19 mouse cellular contexts compared by ENCODE assay signal in genomic region chr2:29926542-29926941, GRCm38 (mm10). TPM values are rescaled to one million over a fixed set of nuclear protein-coding genes. Genes with fewer than 3 reads are reported as not detected.
A peak's percentile ranks its signal among the peaks of the same experiment; 100 is the strongest.
DNase-seq lines count a peak whose midpoint lies in the region; TF ChIP-seq lines count a peak whose summit lies in the region.
"Had no signal": no experiment of that assay in that cellular context is flagged by ENCODE, and none has a peak within 500 bp of the region (broad histone marks: within the 10 kb centered on the region; RNA-seq: fewer than 3 reads in every experiment).

No protein-coding gene starts in this region.

- no peak for TF ChIP-seq RAD21 in MEL (IDR thresholded peaks at IDR 0.05; ENCODE audit: low read depth, low read length)

- peak; percentile 82 for DNase-seq in heart, adult 11 months
- DNase-seq in heart, postnatal 14 days = no peak
- peak; percentile 20 for DNase-seq in MEL (ENCODE audit: low read depth, low spot score)
- DNase-seq in kidney, adult 9 months = peak; percentile 93
- DNase-seq in kidney, postnatal 25 days = peak; percentile 76 to 93
- DNase-seq in gastrocnemius, postnatal 36 days = no peak
- DNase-seq in adrenal gland, adult 2 months = no peak
- DNase-seq: adrenal gland, postnatal 25 days; B cell, adult 2 months; cerebellum, adult 18-20 months; cerebellum, adult 9-11 months; cerebellum, postnatal 36 days; gastrocnemius, postnatal 10 days; heart, postnatal 4 days had no signal

- TF ChIP-seq EP300 in MEL (IDR thresholded peaks at IDR 0.05; ENCODE audit: low read depth in 1 of 2, low read length in 2 of 2) = no peak

- no peaks in the 10 kb centered on the region for H3K9me3 ChIP-seq in MEL (replicated peaks; ENCODE audit: insufficient read depth, low read length)
- H3K9me3 ChIP-seq: embryonic facial prominence, embryonic 10.5 days; heart, embryonic 13.5 days; hindbrain, embryonic 12.5 days had no signal

- no peaks in the 10 kb centered on the region for H3K27me3 ChIP-seq in MEL (ENCODE audit: control insufficient read depth in 1 of 2, insufficient read depth in 2 of 2, low read length in 2 of 2)
- H3K27me3 ChIP-seq: heart, embryonic 13.5 days; hindbrain, embryonic 12.5 days; Patski had no signal

- no peak overlapping the region for H3K4me3 ChIP-seq in MEL (ENCODE audit: control insufficient read depth in 1 of 2, insufficient read depth in 1 of 2, low read depth in 2 of 2, low read length in 2 of 2)
- H3K4me3 ChIP-seq: embryonic facial prominence, embryonic 10.5 days; erythroblast, embryonic 14.5 days; heart, embryonic 13.5 days; hindbrain, embryonic 12.5 days had no signal

- TF ChIP-seq POLR2A in MEL (IDR thresholded peaks at IDR 0.05; ENCODE audit: control insufficient read depth in 1 of 2, insufficient read depth in 1 of 2, low read depth in 1 of 2, low read length in 2 of 2, poor library complexity in 1 of 2) = no peak

- H3K9ac ChIP-seq in MEL (ENCODE audit: control insufficient read depth, low read depth, low read length, poor library complexity, severe bottlenecking) = no peak overlapping the region
- H3K9ac ChIP-seq: heart, embryonic 13.5 days; hindbrain, embryonic 12.5 days had no signal

- H3K79me2 ChIP-seq in MEL (ENCODE audit: control insufficient read depth, insufficient read depth, low read length, poor library complexity) = no peaks in the 10 kb centered on the region

- intact Hi-C loops in heart, postnatal 14 days (cut with DNase I) = no loop called here
- intact Hi-C loops in gastrocnemius, postnatal 36 days (cut with DNase I) = no loop called here

- no peak overlapping the region for H3K27ac ChIP-seq in MEL (ENCODE audit: control insufficient read depth, low read depth, low read length)
- H3K27ac ChIP-seq: embryonic facial prominence, embryonic 10.5 days; heart, embryonic 13.5 days; hindbrain, embryonic 12.5 days had no signal

- H3K4me1 ChIP-seq in MEL (ENCODE audit: control insufficient read depth in 1 of 2, insufficient read depth in 2 of 2, low read length in 2 of 2) = no peaks in the 10 kb centered on the region
- H3K4me1 ChIP-seq: embryonic facial prominence, embryonic 10.5 days; hindbrain, embryonic 12.5 days had no signal

- TF ChIP-seq CTCF in MEL (IDR thresholded peaks at IDR 0.05 in 2 of 3, conservative IDR thresholded peaks at IDR 0.05 in 1 of 3; ENCODE audit: control insufficient read depth in 1 of 3, insufficient read depth in 1 of 3, low read depth in 2 of 3, low read length in 3 of 3, poor library complexity in 1 of 3, severe bottlenecking in 1 of 3) = no peak

- peaks cover 0 to 19% of the 10 kb centered on the region in 2 experiments; a peak in 2 of 4 replicates for H3K36me3 ChIP-seq in MEL (ENCODE audit: control insufficient read depth in 1 of 2, insufficient read depth in 2 of 2, low read length in 2 of 2)

TF ChIP-seq in MEL, 35 proteins besides CTCF, POLR2A, EP300 and RAD21:
- TF ChIP-seq TAL1 (IDR thresholded peaks at IDR 0.05; ENCODE audit: low read length) = no peak
- no peak for TF ChIP-seq SMC3 (IDR thresholded peaks at IDR 0.05; ENCODE audit: low read depth, low read length)
- no peak for TF ChIP-seq SIN3A (IDR thresholded peaks at IDR 0.05; ENCODE audit: low read length)
- no peak for TF ChIP-seq GATA1 (IDR thresholded peaks at IDR 0.05; ENCODE audit: low read depth, low read length)
- no peak for TF ChIP-seq UBTF (IDR thresholded peaks at IDR 0.05; ENCODE audit: borderline replicate concordance, insufficient read depth, low read depth, low read length)
- TF ChIP-seq MAFK (IDR thresholded peaks at IDR 0.05; ENCODE audit: borderline replicate concordance, low read depth, low read length) = no peak
- TF ChIP-seq USF2 (IDR thresholded peaks at IDR 0.05; ENCODE audit: borderline replicate concordance in 1 of 2, insufficient read depth in 1 of 2, low read depth in 1 of 2, low read length in 2 of 2) = no peak
- TF ChIP-seq ETS1 (IDR thresholded peaks at IDR 0.05; ENCODE audit: low read depth, low read length) = no peak
- TF ChIP-seq MXI1 (IDR thresholded peaks at IDR 0.05; ENCODE audit: low read depth, low read length) = no peak
- TF ChIP-seq RCOR1 (IDR thresholded peaks at IDR 0.05; ENCODE audit: low read depth, low read length) = no peak
- no peak for TF ChIP-seq ELF1 (IDR thresholded peaks at IDR 0.05; ENCODE audit: low read depth, low read length)
- TF ChIP-seq HCFC1 (IDR thresholded peaks at IDR 0.05; ENCODE audit: low read depth, low read length) = no peak
- TF ChIP-seq TBP (IDR thresholded peaks at IDR 0.05; ENCODE audit: low read depth, low read length) = no peak
- no peak for TF ChIP-seq MEF2A (IDR thresholded peaks at IDR 0.05; ENCODE audit: extremely low read depth, insufficient replicate concordance, low read depth, low read length, poor library complexity, severe bottlenecking)
- TF ChIP-seq MYC (IDR thresholded peaks at IDR 0.05; ENCODE audit: low read depth, low read length) = no peak
- no peak for TF ChIP-seq MAX (IDR thresholded peaks at IDR 0.05; ENCODE audit: low read length)
- no peak for TF ChIP-seq ZNF384 (IDR thresholded peaks at IDR 0.05; ENCODE audit: low read depth, low read length)
- no peak for TF ChIP-seq ZMIZ1 (IDR thresholded peaks at IDR 0.05; ENCODE audit: low read depth, low read length)
- no peak for TF ChIP-seq JUND (IDR thresholded peaks at IDR 0.05; ENCODE audit: low read depth, low read length)
- no peak for TF ChIP-seq KAT2A (conservative IDR thresholded peaks at IDR 0.05; ENCODE audit: low read depth, low read length)

RNA-seq across cellular contexts. Expression of gene Gle1, which starts 8.7 kb away (rescaled TPM):
- total RNA-seq in heart, postnatal 14 days (2021) = 10 to 100 TPM; 25.1 to 25.2 TPM
- 41.9 and 46.1 TPM in 2 replicates for total RNA-seq in MEL (2012; rRNA removed)
- 10 to 100 TPM in 1 of 2 experiments, not detected in 1; 77.0 TPM for polyA plus RNA-seq in MEL (2012; ENCODE audit: insufficient read depth in 1 of 2, insufficient read length in 2 of 2, low read depth in 1 of 2, low replicate concordance in 2 of 2, missing spikeins in 1 of 2)
- 10 to 100 TPM; 20.6 to 21.7 TPM for total RNA-seq in gastrocnemius, postnatal 36 days (2021)
- total RNA-seq in adrenal gland, adult 2 months (2021) = 10 to 100 TPM; 33.0 to 33.5 TPM
- 9.5 and 12.2 TPM in 2 replicates for polyA plus RNA-seq in adrenal gland, adult 2 months (2012; rRNA removed)

RNA-seq across cellular contexts. Expression of gene Odf2, which starts 37.5 kb away (rescaled TPM):
- total RNA-seq in heart, postnatal 14 days (2021) = 10 to 100 TPM; 24.5 to 29.1 TPM
- total RNA-seq in MEL (2012; rRNA removed) = 49.0 and 49.3 TPM in 2 replicates
- polyA plus RNA-seq in MEL (2012; ENCODE audit: insufficient read depth in 1 of 2, insufficient read length in 2 of 2, low read depth in 1 of 2, low replicate concordance in 2 of 2, missing spikeins in 1 of 2) = 10 to 100 TPM in 1 of 2 experiments, not detected in 1; 82.8 TPM
- total RNA-seq in gastrocnemius, postnatal 36 days (2021) = 10 to 100 TPM; 10.2 to 11.1 TPM
- total RNA-seq in adrenal gland, adult 2 months (2021) = 10 to 100 TPM; 32.8 to 35.7 TPM
- polyA plus RNA-seq in adrenal gland, adult 2 months (2012; rRNA removed) = 27.8 and 29.6 TPM in 2 replicates

RNA-seq across cellular contexts. Expression of gene Sptan1, which starts 38.8 kb away (rescaled TPM):
- 100 to 1,000 TPM; 255 TPM for total RNA-seq in heart, postnatal 14 days (2021)
- total RNA-seq in MEL (2012; rRNA removed) = 26.2 and 31.2 TPM in 2 replicates
- polyA plus RNA-seq in MEL (2012; ENCODE audit: insufficient read depth in 1 of 2, insufficient read length in 2 of 2, low read depth in 1 of 2, low replicate concordance in 2 of 2, missing spikeins in 1 of 2) = 10 to 100 TPM in 1 of 2 experiments, not detected in 1; 29.5 TPM
- total RNA-seq in gastrocnemius, postnatal 36 days (2021) = 10 to 100 TPM; 42.0 to 55.4 TPM
- total RNA-seq in adrenal gland, adult 2 months (2021) = 100 to 1,000 TPM; 192 to 206 TPM
- polyA plus RNA-seq in adrenal gland, adult 2 months (2012; rRNA removed) = 70.2 and 77.0 TPM in 2 replicates

RNA-seq across cellular contexts. Expression of gene Cercam, which starts 57.6 kb away (rescaled TPM):
- 10 to 100 TPM in 1 of 2 experiments, 1 to 10 TPM in 1; 9.3 to 10.3 TPM for total RNA-seq in heart, postnatal 14 days (2021)
- total RNA-seq in MEL (2012; rRNA removed) = 7.5 and 8.8 TPM in 2 replicates
- polyA plus RNA-seq in MEL (2012; ENCODE audit: insufficient read depth in 1 of 2, insufficient read length in 2 of 2, low read depth in 1 of 2, low replicate concordance in 2 of 2, missing spikeins in 1 of 2) = 10 to 100 TPM in 1 of 2 experiments, not detected in 1; 23.4 TPM
- total RNA-seq in gastrocnemius, postnatal 36 days (2021) = 1 to 10 TPM; 5.4 to 5.7 TPM
- 10 to 100 TPM in 1 of 2 experiments, 1 to 10 TPM in 1; 5.3 to 19.1 TPM for total RNA-seq in adrenal gland, adult 2 months (2021)
- polyA plus RNA-seq in adrenal gland, adult 2 months (2012; rRNA removed) = 25.3 and 26.6 TPM in 2 replicates

Comparison
In these comparisons a context has a peak if more than half of its experiments do, and no peak if none do; other contexts are left out.
1. DNase-seq: peak in heart, adult 11 months (single experiment), MEL (single experiment), kidney, adult 9 months (single experiment) and kidney, postnatal 25 days (2 of 2); none in heart, postnatal 14 days (0 of 2), gastrocnemius, postnatal 36 days (0 of 2) and adrenal gland, adult 2 months (single experiment).